Mouse (Mus musculus) left cerebral cortex, postnatal 36 days (tissue): ENCODE data around the gene Fndc10. TPM values are rescaled to one million over a fixed set of nuclear protein-coding genes. Genes with fewer than 3 reads are reported as not detected.
"Not testable (repeated sequence)": the region's sequence is repeated elsewhere in the genome, so short reads cannot be mapped to it uniquely, and the experiment has no call there.

Experiments
- DNase-seq, 2 experiments: peaks; one replicate each; pipeline ENCODE4 v3.0.0; 2021 to 2022; ENCODE audit warnings: low spot score in 2 of 2, mixed read lengths in 1 of 2
- intact Hi-C: fragments of 180-260 bp; cut with DNase I; formaldehyde crosslinking; loops from one replicate; pipeline ENCODE4 v1.15.1; 2025
- total RNA-seq, 2 experiments: library from RNA; stranded (reverse); gene quantifications; 2 replicates each; pipeline ENCODE4 v1.2.3; 2021

Gene Fndc10
- total RNA-seq = 10 to 100 TPM; 26.4 to 35.9 TPM

GRCm38 (mm10) chr4:155694111-155694481 is at the start of gene Fndc10:
Fndc10 (plus strand) TSS chr4:155694342.
- intact Hi-C loops = loop anchor here (1.0 kb wide), 1 partner anchor 25 kb away; the partner anchor contains the start of gene Mib2
- DNase-seq = peak; percentile 76 to 83

GRCm38 (mm10) chr4:155645308-155645707 is 48.8 kb upstream of the Fndc10 start, which contains the start of gene Gm10563:
Gm10563 (minus strand) TSS chr4:155645408.
- intact Hi-C loops = not testable (repeated sequence)

GRCm38 (mm10) chr4:155645721-155646120 is 48.4 kb upstream of the Fndc10 start:
- intact Hi-C loops = no loop called here
- no peak for DNase-seq

More at GRCm38 (mm10) chr4:155645308-155645707, 48.8 kb upstream of the Fndc10 start, which contains the start of gene Gm10563:
- not testable (repeated sequence) for DNase-seq

GRCm38 (mm10) chr4:155649355-155649754 is 44.8 kb upstream of the Fndc10 start:
- no peak for DNase-seq
- intact Hi-C loops = no loop called here

GRCm38 (mm10) chr4:155651553-155652269 is 42.4 kb upstream of the Fndc10 start:
- intact Hi-C loops = no loop called here
- DNase-seq = no peak

GRCm38 (mm10) chr4:155652283-155653085 is 41.7 kb upstream of the Fndc10 start:
- intact Hi-C loops = no loop called here
- DNase-seq = no peak

- no peak for DNase-seq
- intact Hi-C loops = no loop called here
These were observed 41.1 kb upstream of the Fndc10 start, which contains the start of gene Mmp23 for GRCm38 (mm10) chr4:155653086-155653450. Mmp23 (minus strand) TSS chr4:155653384.

GRCm38 (mm10) chr4:155653451-155654182 is 40.5 kb upstream of the Fndc10 start:
- intact Hi-C loops = no loop called here

GRCm38 (mm10) chr4:155654183-155654455 is 40.0 kb upstream of the Fndc10 start:
- DNase-seq = no peak
- intact Hi-C loops = no loop called here

More at GRCm38 (mm10) chr4:155653451-155654182, 40.5 kb upstream of the Fndc10 start:
- DNase-seq = no peak

GRCm38 (mm10) chr4:155654456-155655298 is 39.5 kb upstream of the Fndc10 start:
- intact Hi-C loops = no loop called here
- no peak for DNase-seq

- intact Hi-C loops = no loop called here
- DNase-seq = no peak
These were observed 37.9 kb upstream of the Fndc10 start for GRCm38 (mm10) chr4:155656214-155656751.

- intact Hi-C loops = no loop called here
- DNase-seq = no peak
These were observed 35.2 kb upstream of the Fndc10 start for GRCm38 (mm10) chr4:155658961-155659360.

- DNase-seq = no peak
- intact Hi-C loops = no loop called here
These were observed 33.5 kb upstream of the Fndc10 start for GRCm38 (mm10) chr4:155660641-155661040.

- intact Hi-C loops = loop anchor here (5.0 kb wide), 3 partner anchors 40 to 95 kb away; partner anchors contain the start of gene Atad3a
- no peak for DNase-seq
These were observed 27.2 kb upstream of the Fndc10 start for GRCm38 (mm10) chr4:155666903-155667302.

GRCm38 (mm10) chr4:155668689-155669597 is 25.2 kb upstream of the Fndc10 start, which contains the start of gene Mib2:
Mib2 (minus strand) TSS chr4:155669198.
- DNase-seq = peak; percentile 97 to 98
- intact Hi-C loops = loop anchor here (1.0 to 5.0 kb wide), 4 partner anchors 25 to 93 kb away; partner anchors contain the start of genes Atad3a and Fndc10

- no peak for DNase-seq
- intact Hi-C loops = loop anchor here (1.0 to 5.0 kb wide), 4 partner anchors 25 to 93 kb away; partner anchors contain the start of genes Atad3a and Fndc10
These were observed 24.5 kb upstream of the Fndc10 start for GRCm38 (mm10) chr4:155669598-155670075.

- intact Hi-C loops, DNase-seq: not testable (repeated sequence)
These were observed 23.9 kb upstream of the Fndc10 start for GRCm38 (mm10) chr4:155670236-155670635.
